ENCODE assay signal across 15 mouse cellular contexts in the genomic region with DNA sequence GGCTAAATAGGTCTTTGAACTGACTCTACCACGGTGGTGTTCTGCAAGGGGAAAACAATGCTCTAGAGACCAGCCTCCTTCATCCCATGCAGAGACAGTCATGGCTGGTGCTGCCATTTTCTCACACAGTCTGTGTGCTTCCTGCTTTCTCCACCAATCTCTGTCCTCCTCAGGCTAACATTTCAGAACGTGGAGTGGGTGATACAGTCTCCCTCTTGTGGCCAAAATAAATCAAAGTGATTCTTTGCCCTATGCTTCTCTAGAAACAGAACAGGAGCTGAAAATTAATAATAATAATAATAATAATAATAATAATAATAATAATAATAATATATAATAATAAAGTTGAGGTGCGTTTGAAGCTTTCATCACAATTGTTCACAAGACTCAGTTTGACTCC.
DNase-seq lines count a peak whose midpoint lies in the region; ATAC-seq and TF ChIP-seq lines count a peak whose summit lies in the region.
"Had no signal": no experiment of that assay in that cellular context is flagged by ENCODE, and none has a peak within 500 bp of the region (broad histone marks: within the 10 kb centered on the region; RNA-seq: fewer than 3 reads in every experiment).

No protein-coding gene starts in this region.

- no peak overlapping the region for H3K27ac ChIP-seq in heart, embryonic 12.5 days (ENCODE audit: poor library complexity, severe bottlenecking)
- no peak overlapping the region for H3K27ac ChIP-seq in lung, embryonic 14.5 days (ENCODE audit: low read depth)
- H3K27ac ChIP-seq in intestine, postnatal 0 days (ENCODE audit: low read depth, low read length): no peak overlapping the region
- H3K27ac ChIP-seq: embryonic facial prominence, embryonic 15.5 days; heart, embryonic 10.5 days; kidney, embryonic 15.5 days; limb, embryonic 12.5 days had no signal

- TF ChIP-seq CTCF in lung, embryonic 14.5 days (IDR thresholded peaks at IDR 0.05; ENCODE audit: low read depth): peak; percentile 38
- peak; percentile 39 for TF ChIP-seq CTCF in Patski (IDR thresholded peaks at IDR 0.05)
- TF ChIP-seq CTCF in intestine, postnatal 0 days (IDR thresholded peaks at IDR 0.05; ENCODE audit: low read depth): peak; percentile 60

- 75% methylated on average over 3 of the region's 3 CpGs for WGBS in heart, embryonic 12.5 days
- 67% methylated on average over 3 of the region's 3 CpGs for WGBS in lung, embryonic 14.5 days
- WGBS in intestine, postnatal 0 days: 72% methylated on average over 3 of the region's 3 CpGs

- no peaks in the 10 kb centered on the region for H3K36me3 ChIP-seq in heart, embryonic 12.5 days
- no peaks in the 10 kb centered on the region for H3K36me3 ChIP-seq in lung, embryonic 14.5 days (ENCODE audit: insufficient read depth)
- no peaks in the 10 kb centered on the region for H3K36me3 ChIP-seq in intestine, postnatal 0 days (ENCODE audit: control insufficient read depth, insufficient read depth)
- H3K36me3 ChIP-seq: embryonic facial prominence, embryonic 15.5 days; heart, embryonic 10.5 days; kidney, embryonic 15.5 days; limb, embryonic 12.5 days had no signal

- CTCF ChIA-PET in Patski (lab: Charles Lee): interaction anchor here (0.7 to 1.7 kb wide), 6 partner anchors 9 to 395 kb away, joined by 3 to 5 read pairs (median 4); no protein-coding TSS in a partner anchor

- H3K4me1 ChIP-seq in heart, embryonic 12.5 days (replicated peaks): no peaks in the 10 kb centered on the region
- H3K4me1 ChIP-seq in lung, embryonic 14.5 days (ENCODE audit: insufficient read depth): no peaks in the 10 kb centered on the region
- H3K4me1 ChIP-seq in intestine, postnatal 0 days (replicated peaks; ENCODE audit: control insufficient read depth, insufficient read depth, low read length): no peaks in the 10 kb centered on the region
- H3K4me1 ChIP-seq: embryonic facial prominence, embryonic 15.5 days; heart, embryonic 10.5 days; kidney, embryonic 15.5 days; limb, embryonic 12.5 days had no signal

- no peak overlapping the region for H3K4me2 ChIP-seq in heart, embryonic 12.5 days
- no peak overlapping the region for H3K4me2 ChIP-seq in lung, embryonic 14.5 days
- no peak overlapping the region for H3K4me2 ChIP-seq in intestine, postnatal 0 days (replicated peaks; ENCODE audit: low read depth)
- H3K4me2 ChIP-seq: embryonic facial prominence, embryonic 15.5 days; kidney, embryonic 15.5 days; limb, embryonic 12.5 days; midbrain, embryonic 11.5 days had no signal

- in situ Hi-C loops in Patski (cut with MboI; ENCODE audit: low pct_unique_long_range_greater_than_20kb): no loop called here

- H3K9ac ChIP-seq in heart, embryonic 12.5 days: no peak overlapping the region
- no peak overlapping the region for H3K9ac ChIP-seq in lung, embryonic 14.5 days
- H3K9ac ChIP-seq in intestine, postnatal 0 days (ENCODE audit: low read depth, low read length): no peak overlapping the region
- H3K9ac ChIP-seq: embryonic facial prominence, embryonic 15.5 days; kidney, embryonic 15.5 days; limb, embryonic 12.5 days had no signal

- no peak for DNase-seq in heart, adult 9 months (ENCODE audit: low spot score in 2 of 2)
- DNase-seq in lung, embryonic 14.5 days: no peak
- no peak for DNase-seq in lung, postnatal 10 days
- DNase-seq in Patski (ENCODE audit: low read depth, low spot score): no peak
- no peak for DNase-seq in left cerebral cortex, adult 11 months (ENCODE audit: low spot score)
- DNase-seq: cerebellum, adult 9-11 months; layer of hippocampus, adult 9-11 months; thymus, adult 18-20 months had no signal

- POLR2A ChIA-PET in Patski (lab: Charles Lee): interaction anchor here (0.6 kb wide), 1 partner anchor 949 kb away, joined by 3 read pairs; no protein-coding TSS in a partner anchor

- no peaks in the 10 kb centered on the region for H3K27me3 ChIP-seq in heart, embryonic 12.5 days (replicated peaks)
- H3K27me3 ChIP-seq in lung, embryonic 14.5 days (ENCODE audit: insufficient read depth, low read length): no peaks in the 10 kb centered on the region
- H3K27me3 ChIP-seq in Patski: no peaks in the 10 kb centered on the region
- no peaks in the 10 kb centered on the region for H3K27me3 ChIP-seq in intestine, postnatal 0 days (replicated peaks; ENCODE audit: control insufficient read depth, insufficient read depth, low read length)
- H3K27me3 ChIP-seq: embryonic facial prominence, embryonic 15.5 days; kidney, embryonic 15.5 days; limb, embryonic 12.5 days had no signal

- 0 out of 2 replicates have a peak, but pooled peaks have one; percentile 18 for ATAC-seq in heart, embryonic 12.5 days (ENCODE audit: insufficient number of reproducible peaks, low FRiP score)
- 0 out of 2 replicates have a peak, but pooled peaks have one; percentile 41 for ATAC-seq in lung, embryonic 14.5 days (ENCODE audit: insufficient read depth)
- no peak for ATAC-seq in Patski
- no peak for ATAC-seq in intestine, postnatal 0 days

- H3K4me3 ChIP-seq in heart, embryonic 12.5 days: no peak overlapping the region
- H3K4me3 ChIP-seq in lung, embryonic 14.5 days (ENCODE audit: low read depth, low read length): no peak overlapping the region
- H3K4me3 ChIP-seq in intestine, postnatal 0 days (ENCODE audit: low read depth, low read length): no peak overlapping the region
- H3K4me3 ChIP-seq: embryonic facial prominence, embryonic 15.5 days; heart, embryonic 10.5 days; kidney, embryonic 15.5 days; limb, embryonic 12.5 days had no signal

- H3K9me3 ChIP-seq in heart, embryonic 12.5 days (replicated peaks): no peaks in the 10 kb centered on the region
- H3K9me3 ChIP-seq in lung, embryonic 14.5 days (ENCODE audit: low read depth, low read length): no peaks in the 10 kb centered on the region
- no peaks in the 10 kb centered on the region for H3K9me3 ChIP-seq in intestine, postnatal 0 days (ENCODE audit: control insufficient read depth)
- H3K9me3 ChIP-seq: embryonic facial prominence, embryonic 15.5 days; heart, embryonic 10.5 days; kidney, embryonic 15.5 days; limb, embryonic 12.5 days had no signal

Comparison
In these comparisons a context has a peak if more than half of its experiments do, and no peak if none do; other contexts are left out.
1. ATAC-seq: peak in heart, embryonic 12.5 days (single experiment) and lung, embryonic 14.5 days (single experiment); none in Patski (single experiment) and intestine, postnatal 0 days (single experiment).
2. Peak in every context shown above with its lines, with median percentiles within 50 percentile points of each other: CTCF ChIP-seq.